In genomic region chr5:35523735-35524134, GRCm38 (mm10) we compare ENCODE assay signal across 9 mouse cellular contexts. TPM values are rescaled to one million over a fixed set of nuclear protein-coding genes. Genes with fewer than 3 reads are reported as not detected.
DNase-seq lines count a peak whose midpoint lies in the region; ATAC-seq and TF ChIP-seq lines count a peak whose summit lies in the region.
"Had no signal": no experiment of that assay in that cellular context is flagged by ENCODE, and none has a peak within 500 bp of the region (broad histone marks: within the 10 kb centered on the region; RNA-seq: fewer than 3 reads in every experiment).

No protein-coding gene starts in this region.

- peak; percentile 84 for TF ChIP-seq CTCF in left cerebral cortex, adult 2 months (IDR thresholded peaks at IDR 0.05)

- peak; percentile 31; the same call in 1 of the 2 replicates for ATAC-seq in hindbrain, embryonic 11.5 days (ENCODE audit: low FRiP score)
- no peak; the same call in 1 of the 2 replicates for ATAC-seq in hindbrain, embryonic 12.5 days (ENCODE audit: low FRiP score)
- ATAC-seq in midbrain, embryonic 14.5 days (ENCODE audit: low FRiP score, low TSS enrichment) = no peak

- no peak overlapping the region for H3K4me2 ChIP-seq in hindbrain, embryonic 11.5 days (replicated peaks; ENCODE audit: low read depth, low read length)
- no peak overlapping the region for H3K4me2 ChIP-seq in hindbrain, embryonic 12.5 days (replicated peaks)
- no peak overlapping the region for H3K4me2 ChIP-seq in midbrain, embryonic 14.5 days (ENCODE audit: low read length)
- H3K4me2 ChIP-seq: midbrain, embryonic 12.5 days had no signal

- H3K36me3 ChIP-seq in hindbrain, embryonic 11.5 days (ENCODE audit: control insufficient read depth, insufficient read depth, low read length) = no peaks in the 10 kb centered on the region
- H3K36me3 ChIP-seq in hindbrain, embryonic 12.5 days = no peaks in the 10 kb centered on the region
- no peaks in the 10 kb centered on the region for H3K36me3 ChIP-seq in midbrain, embryonic 14.5 days (ENCODE audit: control insufficient read depth, insufficient read depth, low read length)
- H3K36me3 ChIP-seq: midbrain, embryonic 12.5 days had no signal

- no peak overlapping the region for H3K9ac ChIP-seq in hindbrain, embryonic 11.5 days (ENCODE audit: low read depth, low read length)
- no peak overlapping the region for H3K9ac ChIP-seq in hindbrain, embryonic 12.5 days
- no peak overlapping the region for H3K9ac ChIP-seq in midbrain, embryonic 14.5 days (replicated peaks; ENCODE audit: low read length)
- H3K9ac ChIP-seq: midbrain, embryonic 12.5 days had no signal

- H3K27me3 ChIP-seq in hindbrain, embryonic 11.5 days (ENCODE audit: control insufficient read depth, insufficient read depth, low read length) = peaks cover 13% of the 10 kb centered on the region
- peaks cover 35% of the 10 kb centered on the region for H3K27me3 ChIP-seq in hindbrain, embryonic 12.5 days
- H3K27me3 ChIP-seq in midbrain, embryonic 14.5 days (ENCODE audit: control insufficient read depth, insufficient read depth, low read length) = peaks cover 22% of the 10 kb centered on the region

- no peak overlapping the region for H3K27ac ChIP-seq in hindbrain, embryonic 11.5 days (ENCODE audit: low read depth, low read length)
- no peak overlapping the region for H3K27ac ChIP-seq in hindbrain, embryonic 12.5 days
- no peak overlapping the region for H3K27ac ChIP-seq in left cerebral cortex, adult 2 months
- H3K27ac ChIP-seq in midbrain, embryonic 14.5 days (replicated peaks; ENCODE audit: low read depth, low read length) = no peak overlapping the region
- H3K27ac ChIP-seq: midbrain, embryonic 12.5 days had no signal

- 0% methylated on average over 5 of the region's 5 CpGs for WGBS in hindbrain, embryonic 11.5 days
- 1% methylated on average over 5 of the region's 5 CpGs for WGBS in hindbrain, embryonic 12.5 days
- 0% methylated on average over 5 of the region's 5 CpGs for WGBS in midbrain, embryonic 14.5 days

- peaks cover 8% of the 10 kb centered on the region for H3K4me1 ChIP-seq in hindbrain, embryonic 11.5 days (replicated peaks; ENCODE audit: control insufficient read depth, insufficient read depth, low read length)
- H3K4me1 ChIP-seq in hindbrain, embryonic 12.5 days = peaks cover 16% of the 10 kb centered on the region
- H3K4me1 ChIP-seq in midbrain, embryonic 14.5 days (ENCODE audit: control insufficient read depth, insufficient read depth, low read length) = peaks cover 9% of the 10 kb centered on the region

- intact Hi-C loops in gastrocnemius, postnatal 14 days (cut with DNase I; ENCODE audit: low total_unique reads) = loop anchor here (2.0 kb wide), 1 partner anchor 39 kb away; no protein-coding TSS in a partner anchor
- intact Hi-C loops in left cerebral cortex, adult 2 months (cut with DNase I) = loop anchor here (1.0 kb wide), 2 partner anchors 40 to 190 kb away; no protein-coding TSS in a partner anchor

- DNase-seq in hindbrain, embryonic 11.5 days (ENCODE audit: low spot score) = peak; percentile 90
- peak; percentile 48 to 86 for DNase-seq in adrenal gland, adult (ENCODE audit: inconsistent age in 2 of 2, low spot score in 1 of 2)
- peak; percentile 70 to 82 for DNase-seq in cerebellum, postnatal 4 days (ENCODE audit: low spot score in 2 of 2)
- DNase-seq in gastrocnemius, postnatal 14 days = peak; percentile 75
- DNase-seq in left cerebral cortex, adult 2 months (ENCODE audit: extremely low spot score in 1 of 2, low spot score in 2 of 2) = peak; percentile 53 to 74
- DNase-seq in midbrain, embryonic 14.5 days = peak; percentile 85
- peak; percentile 35 for DNase-seq in thymus, postnatal 14 days

- H3K9me3 ChIP-seq in hindbrain, embryonic 11.5 days (ENCODE audit: control insufficient read depth, low read length) = no peaks in the 10 kb centered on the region
- H3K9me3 ChIP-seq in hindbrain, embryonic 12.5 days (replicated peaks) = no peaks in the 10 kb centered on the region
- no peaks in the 10 kb centered on the region for H3K9me3 ChIP-seq in midbrain, embryonic 14.5 days (ENCODE audit: control insufficient read depth, low read length)
- H3K9me3 ChIP-seq: midbrain, embryonic 12.5 days had no signal

- no peak overlapping the region for H3K4me3 ChIP-seq in hindbrain, embryonic 11.5 days (ENCODE audit: low read depth, low read length)
- H3K4me3 ChIP-seq in hindbrain, embryonic 12.5 days = no peak overlapping the region
- H3K4me3 ChIP-seq in left cerebral cortex, adult 2 months = no peak overlapping the region
- no peak overlapping the region for H3K4me3 ChIP-seq in midbrain, embryonic 14.5 days (replicated peaks; ENCODE audit: low read depth, low read length)
- H3K4me3 ChIP-seq: midbrain, embryonic 12.5 days had no signal

RNA-seq across cellular contexts. Expression of gene Cpz, which starts 1.8 kb away (rescaled TPM):
- 5.3 and 6.4 TPM in 2 replicates for polyA plus RNA-seq in hindbrain, embryonic 11.5 days (2014; fragmentation: Nextera tagmentation; extraction: Ambion mirVana)
- 6.4 TPM in 2 replicates for polyA plus RNA-seq in hindbrain, embryonic 12.5 days (2016; fragmentation: Nextera tagmentation; extraction: Ambion mirVana)
- total RNA-seq in gastrocnemius, postnatal 14 days (2021) = 10 to 100 TPM; 12.5 to 14.5 TPM
- total RNA-seq in left cerebral cortex, adult 2 months (2021) = under 1 TPM in 1 of 2 experiments, not detected in 1; 0.14 TPM
- polyA plus RNA-seq in midbrain, embryonic 14.5 days (2014; fragmentation: Nextera tagmentation; extraction: Ambion mirVana) = 0.79 TPM in 1 of 2 replicates, not detected in the other

RNA-seq across cellular contexts. Expression of gene Trmt44, which starts 51.1 kb away (rescaled TPM):
- 7.8 and 9.3 TPM in 2 replicates for polyA plus RNA-seq in hindbrain, embryonic 11.5 days (2014; fragmentation: Nextera tagmentation; extraction: Ambion mirVana)
- polyA plus RNA-seq in hindbrain, embryonic 12.5 days (2016; fragmentation: Nextera tagmentation; extraction: Ambion mirVana) = 8.4 and 9.4 TPM in 2 replicates
- total RNA-seq in gastrocnemius, postnatal 14 days (2021) = 1 to 10 TPM; 1.5 to 1.8 TPM
- total RNA-seq in left cerebral cortex, adult 2 months (2021) = 1 to 10 TPM; 9.4 to 9.6 TPM
- polyA plus RNA-seq in midbrain, embryonic 14.5 days (2014; fragmentation: Nextera tagmentation; extraction: Ambion mirVana) = 7.3 and 7.4 TPM in 2 replicates

RNA-seq across cellular contexts. Expression of gene Acox3, which starts 59.1 kb away (rescaled TPM):
- 14.7 and 15.1 TPM in 2 replicates for polyA plus RNA-seq in hindbrain, embryonic 11.5 days (2014; fragmentation: Nextera tagmentation; extraction: Ambion mirVana)
- 16.3 and 19.7 TPM in 2 replicates for polyA plus RNA-seq in hindbrain, embryonic 12.5 days (2016; fragmentation: Nextera tagmentation; extraction: Ambion mirVana)
- 10 to 100 TPM; 12.0 to 12.9 TPM for total RNA-seq in gastrocnemius, postnatal 14 days (2021)
- 10 to 100 TPM; 31.6 to 32.0 TPM for total RNA-seq in left cerebral cortex, adult 2 months (2021)
- polyA plus RNA-seq in midbrain, embryonic 14.5 days (2014; fragmentation: Nextera tagmentation; extraction: Ambion mirVana) = 15.3 and 19.0 TPM in 2 replicates

Comparison
In these comparisons a context has a peak if more than half of its experiments do, and no peak if none do; other contexts are left out.
1. DNase-seq: peak in every context shown above with its lines; median percentile 90 in hindbrain, embryonic 11.5 days; 85 in midbrain, embryonic 14.5 days; 76 in cerebellum, postnatal 4 days; 75 in gastrocnemius, postnatal 14 days; 67 in adrenal gland, adult; 64 in left cerebral cortex, adult 2 months; 35 in thymus, postnatal 14 days.